Mouse (Mus musculus) stomach, embryonic 16.5 days (tissue): ENCODE results near the gene Oxtr. TPM values are rescaled to one million over a fixed set of nuclear protein-coding genes. Genes with fewer than 3 reads are reported as not detected.

ENCODE experiments used
- polyA plus RNA-seq: library from polyadenylated mRNA; unstranded; fragments of >200 nt; fragmentation: Nextera tagmentation; extraction: Ambion mirVana; gene quantifications from 2 replicates; pipeline ENCODE4 v1.2.1, GENCODE M21; 2015

Oxtr gene
- polyA plus RNA-seq, 1 experiment from 2014 or later, result 0.35 TPM

Other genes with a start within 250 kb of the Oxtr start
- 15.3 and 30.2 TPM in 2 replicates for gene Lmcd1, start 216.2 kb downstream of the Oxtr start, polyA plus RNA-seq
- 2.9 and 3.5 TPM in 2 replicates for gene Ssu2, start 101.9 kb downstream of the Oxtr start, polyA plus RNA-seq
- gene Cav3, start 30.4 kb downstream of the Oxtr start, polyA plus RNA-seq, result 2.0 and 14.6 TPM in 2 replicates
- 26.7 and 30.2 TPM in 2 replicates for gene Rad18, start 206.7 kb upstream of the Oxtr start, polyA plus RNA-seq